Mouse (Mus musculus): ENCODE measurements around the gene Itga3. TPM values are rescaled to one million over a fixed set of nuclear protein-coding genes. Genes with fewer than 3 reads are reported as not detected.

The Itga3 gene
- polyA plus RNA-seq, 1 experiment from 2014 or later: 10.2 TPM

Other genes starting within 250 kb of the Itga3 start
- 415 and 595 TPM in 2 replicates for gene Col1a1, start 140.6 kb downstream of the Itga3 start, polyA plus RNA-seq (2015; fragmentation: Nextera tagmentation; extraction: Ambion mirVana)
- gene Hils1, start 109.2 kb downstream of the Itga3 start, polyA plus RNA-seq (2015; fragmentation: Nextera tagmentation; extraction: Ambion mirVana): 0.23 TPM in 1 of 2 replicates, not detected in the other
- 27.0 and 29.2 TPM in 2 replicates for gene Sgca, start 100.5 kb downstream of the Itga3 start, polyA plus RNA-seq (2015; fragmentation: Nextera tagmentation; extraction: Ambion mirVana)
- gene Ppp1r9b, start 85.8 kb downstream of the Itga3 start, polyA plus RNA-seq (2015; fragmentation: Nextera tagmentation; extraction: Ambion mirVana): 6.5 and 6.8 TPM in 2 replicates
- 11.6 and 11.7 TPM in 2 replicates for gene Samd14, start 66.9 kb downstream of the Itga3 start, polyA plus RNA-seq (2015; fragmentation: Nextera tagmentation; extraction: Ambion mirVana)
- gene Pdk2, start 35.4 kb downstream of the Itga3 start, polyA plus RNA-seq (2015; fragmentation: Nextera tagmentation; extraction: Ambion mirVana): 77.9 and 81.1 TPM in 2 replicates
- gene Dlx3, start 43.3 kb upstream of the Itga3 start, polyA plus RNA-seq (2015; fragmentation: Nextera tagmentation; extraction: Ambion mirVana): 0.17 TPM in 1 of 2 replicates, not detected in the other
- gene Dlx4, start 69.5 kb upstream of the Itga3 start, polyA plus RNA-seq (2015; fragmentation: Nextera tagmentation; extraction: Ambion mirVana): 0.06 and 0.08 TPM in 2 replicates
- not detected in 2 replicates for gene Tac4, start 184.7 kb upstream of the Itga3 start, polyA plus RNA-seq (2015; fragmentation: Nextera tagmentation; extraction: Ambion mirVana)
- 44.2 and 46.0 TPM in 2 replicates for gene Kat7, start 233.4 kb upstream of the Itga3 start, polyA plus RNA-seq (2015; fragmentation: Nextera tagmentation; extraction: Ambion mirVana)